Mouse (Mus musculus) olfactory bulb, adult 2 months (tissue): ENCODE results near the gene Cyb5rl. TPM values are rescaled to one million over a fixed set of nuclear protein-coding genes. Genes with fewer than 3 reads are reported as not detected.

Experiments used
- H3K27ac ChIP-seq: fragments of 200-500 bp; 2 replicates; pipeline ENCODE4 v1.5.1; 2012; ENCODE audit warnings: low read depth, low read length; ENCODE audit not compliant: insufficient read depth
- H3K4me1 ChIP-seq: fragments of 200-500 bp; 2 replicates; pipeline ENCODE4 v1.6.1; 2012; ENCODE audit warnings: low read length; ENCODE audit not compliant: control insufficient read depth, insufficient read depth
- H3K4me3 ChIP-seq: fragments of 200-500 bp; 2 replicates; pipeline ENCODE4 v1.5.1; 2012; ENCODE audit warnings: mild to moderate bottlenecking, low read depth, low read length, moderate library complexity; ENCODE audit not compliant: insufficient read depth
- CTCF ChIP-seq: fragments of 200-500 bp; IDR thresholded peaks from 2 replicates; pipeline ENCODE4 v1.5.1; 2012; ENCODE audit warnings: low read depth, mild to moderate bottlenecking, low read length, moderate library complexity; ENCODE audit not compliant: insufficient read depth
- POLR2A ChIP-seq: fragments of 200-500 bp; IDR thresholded peaks from 2 replicates; pipeline ENCODE4 v1.6.1; 2012; ENCODE audit warnings: mild to moderate bottlenecking, low read depth, low read length, moderate library complexity; ENCODE audit not compliant: insufficient read depth
- WGBS: fragments of 180-500 bp; shearing (Covaris S2); methylation state at CpG from one replicate; pipeline ENCODE4 v1.1.7; 2018; 5-methylcytosine and 5-hydroxymethylcytosine counted together
- polyA plus RNA-seq: library from polyadenylated mRNA; stranded (reverse); fragments of >200 nt; gene quantifications from 2 replicates; pipeline ENCODE4 v1.2.4, GENCODE M21; 2012; ENCODE audit warnings: low replicate concordance; ENCODE audit not compliant: missing spikeins, insufficient read depth, insufficient read length

The Cyb5rl gene
- polyA plus RNA-seq, 1 experiment: not detected

GRCm38 (mm10) chr4:107130534-107130933, 63.7 kb downstream of the Cyb5rl start:
- H3K4me3 ChIP-seq: no peak overlapping the region
- no peak overlapping the region for H3K27ac ChIP-seq
- 19% methylated on average over 9 of the region's 9 CpGs for WGBS
- peaks cover 18% of the 10 kb centered on the region for H3K4me1 ChIP-seq
- no peak for TF ChIP-seq POLR2A
- TF ChIP-seq CTCF: no peak

DNA sequence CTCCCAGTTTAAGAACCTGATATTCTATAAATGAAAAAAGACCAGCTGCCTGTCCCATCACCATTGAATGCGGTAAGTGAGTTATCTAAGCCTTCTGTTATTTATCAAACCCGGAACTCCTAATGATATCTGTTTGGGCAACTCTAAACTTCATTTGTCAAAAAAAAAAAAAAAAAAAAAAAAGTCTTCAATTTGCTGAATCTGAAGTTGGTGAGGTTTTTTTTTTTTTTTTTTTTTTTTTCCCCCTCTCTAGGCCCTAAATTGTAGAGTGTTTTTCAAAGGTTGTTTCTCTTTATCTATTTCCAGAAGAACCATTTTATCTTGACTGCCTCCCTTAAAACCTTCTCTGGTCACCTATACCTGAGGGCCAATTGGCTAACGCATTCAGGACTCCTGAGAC, 68.1 kb downstream of the Cyb5rl start:
- TF ChIP-seq POLR2A: no peak
- no peak for TF ChIP-seq CTCF
- Histone ChIP-seq H3K4me1 (peaks cover 15% of the 10 kb centered on the region), H3K4me3 (no peak overlapping the region), H3K27ac (no peak overlapping the region)
- WGBS: 98% methylated on average over 3 of the region's 3 CpGs

DNA sequence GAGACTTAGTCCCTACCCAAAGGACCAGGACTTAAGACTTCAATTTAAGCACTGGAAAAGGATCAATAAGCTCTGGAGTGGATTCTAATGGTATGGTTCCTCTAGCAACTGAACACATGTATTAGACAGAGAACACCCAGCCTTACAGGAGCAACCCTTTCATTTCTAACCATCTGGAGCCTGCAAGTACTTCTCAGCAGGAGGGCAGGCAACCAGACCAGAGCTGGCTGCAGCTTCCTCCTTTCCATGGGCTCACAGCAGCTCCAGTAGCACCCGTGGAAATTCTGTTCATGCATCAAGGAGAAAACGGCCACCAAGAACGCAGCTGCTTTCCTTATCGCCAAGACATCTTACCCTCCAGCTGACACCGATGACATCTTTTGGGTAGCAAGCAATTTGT, 68.9 kb downstream of the Cyb5rl start:
- TF ChIP-seq CTCF: no peak
- no peak for TF ChIP-seq POLR2A
- Histone ChIP-seq H3K27ac (no peak overlapping the region), H3K4me1 (peaks cover 10% of the 10 kb centered on the region), H3K4me3 (no peak overlapping the region)
- WGBS: 52% methylated on average over 5 of the region's 5 CpGs

DNA sequence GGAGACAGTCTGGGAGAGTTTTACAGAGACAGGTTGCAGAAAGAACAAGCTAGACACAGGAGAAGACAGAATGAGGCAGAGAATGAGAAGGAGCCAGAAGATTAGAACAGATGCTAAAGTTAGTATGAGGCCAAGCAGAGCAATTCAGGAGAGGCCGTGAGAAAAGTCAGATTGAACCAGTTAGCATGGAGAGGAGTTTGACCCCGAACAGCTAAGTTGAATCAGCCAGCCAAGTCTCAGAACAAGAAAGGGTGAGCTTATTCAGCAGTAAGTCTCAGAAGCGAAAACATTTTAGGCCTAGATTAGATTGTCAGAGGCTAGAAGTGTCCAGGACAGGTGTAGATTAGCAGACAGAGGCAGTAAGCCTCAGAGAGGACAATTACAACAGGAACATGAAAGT, 69.7 kb downstream of the Cyb5rl start:
- no peak overlapping the region for H3K4me3 ChIP-seq
- no peak overlapping the region for H3K27ac ChIP-seq
- TF ChIP-seq CTCF (no peak), POLR2A (no peak)
- 79% methylated on average over 3 of the region's 3 CpGs for WGBS
- peaks cover 6% of the 10 kb centered on the region for H3K4me1 ChIP-seq

Other genes starting within 250 kb of the Cyb5rl start
- gene Ssbp3, start 156.3 kb upstream of the Cyb5rl start, polyA plus RNA-seq: not detected in 2 replicates
- not detected in 2 replicates for gene Mrpl37, start 120 bp upstream of the Cyb5rl start, polyA plus RNA-seq
- gene Cdcp2, start 29.9 kb downstream of the Cyb5rl start, polyA plus RNA-seq: not detected in 2 replicates
- gene Tmem59, start 111.4 kb downstream of the Cyb5rl start, polyA plus RNA-seq: not detected in 2 replicates
- gene Tceanc2, start 112.1 kb downstream of the Cyb5rl start, polyA plus RNA-seq: not detected in 2 replicates
- gene Ldlrad1, start 142.2 kb downstream of the Cyb5rl start, polyA plus RNA-seq: not detected in 2 replicates
- not detected in 2 replicates for gene Lrrc42, start 186.5 kb downstream of the Cyb5rl start, polyA plus RNA-seq
- gene Hspb11, start 186.6 kb downstream of the Cyb5rl start, polyA plus RNA-seq: not detected in 2 replicates
- gene Dio1, start 240.2 kb downstream of the Cyb5rl start, polyA plus RNA-seq: not detected in 2 replicates
- not detected in 2 replicates for gene Yipf1, start 247.4 kb downstream of the Cyb5rl start, polyA plus RNA-seq